Mouse (Mus musculus): ENCODE results near the gene Gm2000.

GRCm38 (mm10) chr1:156393148-156393547 lies 27.3 kb downstream of the Gm2000 start:
- TF ChIP-seq CTCF (IDR thresholded peaks at IDR 0.05; ENCODE audit: low read depth, low read length) (no peak), GATA1 (IDR thresholded peaks at IDR 0.05; ENCODE audit: borderline replicate concordance, low read length) (no peak)

All from G1E (cell line).